Mouse (Mus musculus) embryonic fibroblast, embryonic 13.5 days (primary cell): ENCODE data around the gene Raver2. TPM values are rescaled to one million over a fixed set of nuclear protein-coding genes. Genes with fewer than 3 reads are reported as not detected.

Experiments used
- H3K27ac ChIP-seq: 2 replicates; pipeline ENCODE4 v1.5.1; 2012; ENCODE audit warnings: low read length, control low read depth, inconsistent platforms; ENCODE audit not compliant: insufficient read depth
- H3K4me1 ChIP-seq: 2 replicates; pipeline ENCODE4 v1.6.1; 2011; ENCODE audit warnings: low read length; ENCODE audit not compliant: control insufficient read depth, insufficient read depth
- H3K4me3 ChIP-seq: 2 replicates; pipeline ENCODE4 v1.5.1; 2011; ENCODE audit warnings: mild to moderate bottlenecking, control low read depth, low read length; ENCODE audit not compliant: insufficient read depth
- CTCF ChIP-seq: IDR thresholded peaks from 2 replicates; pipeline ENCODE4 v1.5.1; 2011; ENCODE audit warnings: mild to moderate bottlenecking, control low read depth, low read length, moderate library complexity, borderline replicate concordance; ENCODE audit not compliant: insufficient read depth
- POLR2A ChIP-seq: IDR thresholded peaks from 2 replicates; pipeline ENCODE4 v1.6.1; 2011; ENCODE audit warnings: low read depth, mild to moderate bottlenecking, control low read depth, low read length, moderate library complexity
- polyA plus RNA-seq: library from polyadenylated mRNA; stranded (reverse); fragments of >200 nt; gene quantifications from 2 replicates; pipeline ENCODE4 v1.2.4, GENCODE M21; 2011; ENCODE audit warnings: low read depth; ENCODE audit not compliant: missing spikeins, insufficient read length

The Raver2 gene
- polyA plus RNA-seq, 1 experiment: 3.8 TPM

- TF ChIP-seq POLR2A (no peak), CTCF (no peak)
- H3K4me3 ChIP-seq: no peak overlapping the region
- peaks cover 31% of the 10 kb centered on the region for H3K4me1 ChIP-seq
- no peak overlapping the region for H3K27ac ChIP-seq
Observed at GRCm38 (mm10) chr4:101199433-101200081, 130.8 kb downstream of the Raver2 start.

Other genes starting within 250 kb of the Raver2 start
- not detected in 2 replicates for gene Gm10577, start 48.3 kb upstream of the Raver2 start, polyA plus RNA-seq
- 186 and 192 TPM in 2 replicates for gene Jak1, start 196.3 kb downstream of the Raver2 start, polyA plus RNA-seq